12 mouse cellular contexts compared by ENCODE assay signal in genomic region chr10:70080908-70081307, GRCm38 (mm10). TPM values are rescaled to one million over a fixed set of nuclear protein-coding genes. Genes with fewer than 3 reads are reported as not detected.
DNase-seq lines count a peak whose midpoint lies in the region; ATAC-seq and TF ChIP-seq lines count a peak whose summit lies in the region.
"Had no signal": no experiment of that assay in that cellular context is flagged by ENCODE, and none has a peak within 500 bp of the region (broad histone marks: within the 10 kb centered on the region; RNA-seq: fewer than 3 reads in every experiment).

No protein-coding gene starts in this region.

- H3K4me3 ChIP-seq in gastrocnemius, adult 2 months, result no peak overlapping the region
- H3K4me3 ChIP-seq in intestine, embryonic 14.5 days (ENCODE audit: low read depth, low read length), result no peak overlapping the region
- no peak overlapping the region for H3K4me3 ChIP-seq in intestine, postnatal 0 days (ENCODE audit: low read depth, low read length)
- H3K4me3 ChIP-seq in lung, embryonic 16.5 days (ENCODE audit: low read length), result no peak overlapping the region
- H3K4me3 ChIP-seq in stomach, embryonic 16.5 days (replicated peaks; ENCODE audit: low read length), result no peak overlapping the region
- H3K4me3 ChIP-seq: embryonic facial prominence, embryonic 13.5 days; midbrain, embryonic 10.5 days had no signal

- DNase-seq in gastrocnemius, adult 2 months, result no peak
- DNase-seq in gastrocnemius, adult 18-20 months (ENCODE audit: low spot score), result no peak
- no peak for DNase-seq in intestine, embryonic 14.5 days (ENCODE audit: low spot score)
- no peak for DNase-seq in lung, postnatal 4 days
- DNase-seq in adrenal gland, adult 18-20 months (ENCODE audit: low spot score in 2 of 2), result no peak
- DNase-seq: cerebellum, adult 11-12 months; thymus, postnatal 4 days had no signal

- no peak overlapping the region for H3K4me2 ChIP-seq in intestine, embryonic 14.5 days (ENCODE audit: low read length)
- H3K4me2 ChIP-seq in intestine, postnatal 0 days (replicated peaks; ENCODE audit: low read depth), result no peak overlapping the region
- no peak overlapping the region for H3K4me2 ChIP-seq in lung, embryonic 16.5 days (ENCODE audit: low read depth, low read length)
- H3K4me2 ChIP-seq in stomach, embryonic 16.5 days (ENCODE audit: low read depth, low read length), result no peak overlapping the region
- H3K4me2 ChIP-seq: embryonic facial prominence, embryonic 13.5 days had no signal

- no peak for TF ChIP-seq CTCF in gastrocnemius, adult 2 months (IDR thresholded peaks at IDR 0.05)
- no peak for TF ChIP-seq CTCF in intestine, postnatal 0 days (IDR thresholded peaks at IDR 0.05; ENCODE audit: low read depth)

- peaks cover 22% of the 10 kb centered on the region for H3K4me1 ChIP-seq in intestine, embryonic 14.5 days (replicated peaks; ENCODE audit: control insufficient read depth, insufficient read depth, low read length)
- no peaks in the 10 kb centered on the region for H3K4me1 ChIP-seq in intestine, postnatal 0 days (replicated peaks; ENCODE audit: control insufficient read depth, insufficient read depth, low read length)
- peaks cover 12% of the 10 kb centered on the region for H3K4me1 ChIP-seq in lung, embryonic 16.5 days (replicated peaks; ENCODE audit: control insufficient read depth, insufficient read depth, low read length)
- peaks cover 15% of the 10 kb centered on the region for H3K4me1 ChIP-seq in stomach, embryonic 16.5 days (ENCODE audit: control insufficient read depth, insufficient read depth, low read length)
- H3K4me1 ChIP-seq: embryonic facial prominence, embryonic 13.5 days had no signal

- H3K36me3 ChIP-seq in intestine, embryonic 14.5 days (ENCODE audit: control insufficient read depth, insufficient read depth, low read length), result no peaks in the 10 kb centered on the region
- H3K36me3 ChIP-seq in intestine, postnatal 0 days (ENCODE audit: control insufficient read depth, insufficient read depth), result no peaks in the 10 kb centered on the region
- H3K36me3 ChIP-seq in lung, embryonic 16.5 days (ENCODE audit: control insufficient read depth, insufficient read depth, low read length), result no peaks in the 10 kb centered on the region
- no peaks in the 10 kb centered on the region for H3K36me3 ChIP-seq in stomach, embryonic 16.5 days (ENCODE audit: control insufficient read depth, insufficient read depth, low read length)
- H3K36me3 ChIP-seq: embryonic facial prominence, embryonic 13.5 days; midbrain, embryonic 10.5 days had no signal

- no peak overlapping the region for H3K9ac ChIP-seq in intestine, embryonic 14.5 days (ENCODE audit: low read length)
- H3K9ac ChIP-seq in intestine, postnatal 0 days (ENCODE audit: low read depth, low read length), result no peak overlapping the region
- no peak overlapping the region for H3K9ac ChIP-seq in lung, embryonic 16.5 days (ENCODE audit: low read length)
- no peak overlapping the region for H3K9ac ChIP-seq in stomach, embryonic 16.5 days (ENCODE audit: low read length)
- H3K9ac ChIP-seq: embryonic facial prominence, embryonic 13.5 days had no signal

- 30% methylated on average over 8 of the region's 8 CpGs for WGBS in intestine, embryonic 14.5 days
- 61% methylated on average over 8 of the region's 8 CpGs for WGBS in intestine, postnatal 0 days
- WGBS in lung, embryonic 16.5 days, result 33% methylated on average over 8 of the region's 8 CpGs
- 39% methylated on average over 8 of the region's 8 CpGs for WGBS in stomach, embryonic 16.5 days

- no peaks in the 10 kb centered on the region for H3K9me3 ChIP-seq in intestine, embryonic 14.5 days (ENCODE audit: control insufficient read depth, low read length)
- H3K9me3 ChIP-seq in intestine, postnatal 0 days (ENCODE audit: control insufficient read depth), result no peaks in the 10 kb centered on the region
- H3K9me3 ChIP-seq in lung, embryonic 16.5 days (ENCODE audit: control insufficient read depth, low read length), result no peaks in the 10 kb centered on the region
- no peaks in the 10 kb centered on the region for H3K9me3 ChIP-seq in stomach, embryonic 16.5 days (replicated peaks; ENCODE audit: control insufficient read depth, low read length)
- H3K9me3 ChIP-seq: embryonic facial prominence, embryonic 13.5 days; midbrain, embryonic 10.5 days had no signal

- H3K27ac ChIP-seq in gastrocnemius, adult 2 months, result peak overlapping the region; percentile 28; the same call in 1 of the 2 replicates
- peak overlapping the region; percentile 75 for H3K27ac ChIP-seq in intestine, embryonic 14.5 days (ENCODE audit: low read depth)
- no peak overlapping the region for H3K27ac ChIP-seq in intestine, postnatal 0 days (ENCODE audit: low read depth, low read length)
- 0 out of 2 replicates have a peak overlapping the region, but pooled peaks have one; percentile 30 for H3K27ac ChIP-seq in lung, embryonic 16.5 days (ENCODE audit: low read length)
- H3K27ac ChIP-seq in stomach, embryonic 16.5 days (ENCODE audit: low read length), result peak overlapping the region; percentile 53
- H3K27ac ChIP-seq: embryonic facial prominence, embryonic 13.5 days; midbrain, embryonic 10.5 days had no signal

- intact Hi-C loops in gastrocnemius, adult 2 months (cut with DNase I), result no loop called here

- no peaks in the 10 kb centered on the region for H3K27me3 ChIP-seq in intestine, embryonic 14.5 days (replicated peaks; ENCODE audit: control insufficient read depth, insufficient read depth, low read length)
- no peaks in the 10 kb centered on the region for H3K27me3 ChIP-seq in intestine, postnatal 0 days (replicated peaks; ENCODE audit: control insufficient read depth, insufficient read depth, low read length)
- H3K27me3 ChIP-seq in lung, embryonic 16.5 days (ENCODE audit: control insufficient read depth, insufficient read depth, low read depth, low read length), result no peaks in the 10 kb centered on the region
- no peaks in the 10 kb centered on the region for H3K27me3 ChIP-seq in stomach, embryonic 16.5 days (ENCODE audit: control insufficient read depth, insufficient read depth, low read length)
- H3K27me3 ChIP-seq: embryonic facial prominence, embryonic 13.5 days had no signal

- 0 out of 2 replicates have a peak, but pooled peaks have one; percentile 33 for ATAC-seq in intestine, embryonic 14.5 days (replicated peaks; ENCODE audit: low FRiP score, low TSS enrichment, low read depth)
- no peak for ATAC-seq in intestine, postnatal 0 days
- 0 out of 2 replicates have a peak, but pooled peaks have one; percentile 32 for ATAC-seq in lung, embryonic 16.5 days (ENCODE audit: low read depth)
- no peak for ATAC-seq in stomach, embryonic 16.5 days (ENCODE audit: insufficient read depth, low FRiP score)

RNA-seq across cellular contexts. Expression of gene Ccdc6, which starts 16.0 kb away (rescaled TPM):
- 100 to 1,000 TPM in 1 of 2 experiments, 10 to 100 TPM in 1; 94.2 to 115 TPM for total RNA-seq in gastrocnemius, adult 2 months (2021)
- total RNA-seq in gastrocnemius, adult 18-20 months (2021), result 100 to 1,000 TPM in 1 of 2 experiments, 10 to 100 TPM in 1; 87.0 to 114 TPM
- polyA plus RNA-seq in intestine, embryonic 14.5 days (2014; fragmentation: Nextera tagmentation; extraction: Ambion mirVana), result 23.7 and 24.6 TPM in 2 replicates
- polyA plus RNA-seq in intestine, postnatal 0 days (2015; fragmentation: Nextera tagmentation; extraction: Ambion mirVana), result 8.7 and 10.0 TPM in 2 replicates
- polyA plus RNA-seq in lung, embryonic 16.5 days (2015; fragmentation: Nextera tagmentation; extraction: Ambion mirVana), result 15.1 and 16.3 TPM in 2 replicates
- 13.1 and 13.8 TPM in 2 replicates for polyA plus RNA-seq in stomach, embryonic 16.5 days (2015; fragmentation: Nextera tagmentation; extraction: Ambion mirVana)
- 10 to 100 TPM; 84.9 to 85.0 TPM for total RNA-seq in adrenal gland, adult 18-20 months (2021)

Comparison
In these comparisons a context has a peak if more than half of its experiments do, and no peak if none do; other contexts are left out.
1. ATAC-seq: peak in intestine, embryonic 14.5 days (single experiment) and lung, embryonic 16.5 days (single experiment); none in intestine, postnatal 0 days (single experiment) and stomach, embryonic 16.5 days (single experiment).